In genomic region chr4:102374614-102375013, GRCm38 (mm10) we compare ENCODE assay signal across 23 mouse cellular contexts.
DNase-seq lines count a peak whose midpoint lies in the region; ATAC-seq lines count a peak whose summit lies in the region.
"Had no signal": no experiment of that assay in that cellular context is flagged by ENCODE, and none has a peak within 500 bp of the region (broad histone marks: within the 10 kb centered on the region; RNA-seq: fewer than 3 reads in every experiment).

No protein-coding gene starts in this region.

- H3K36me3 ChIP-seq in embryonic facial prominence, embryonic 14.5 days (ENCODE audit: control insufficient read depth, insufficient read depth, low read length) = no peaks in the 10 kb centered on the region
- H3K36me3 ChIP-seq in embryonic facial prominence, embryonic 10.5 days (replicated peaks) = no peaks in the 10 kb centered on the region
- no peaks in the 10 kb centered on the region for H3K36me3 ChIP-seq in midbrain, embryonic 15.5 days (replicated peaks)
- H3K36me3 ChIP-seq: embryonic facial prominence, embryonic 12.5 days; embryonic facial prominence, embryonic 15.5 days; forebrain, embryonic 10.5 days; forebrain, embryonic 12.5 days had no signal

- no peaks in the 10 kb centered on the region for H3K4me1 ChIP-seq in embryonic facial prominence, embryonic 14.5 days (ENCODE audit: control insufficient read depth, insufficient read depth, low read length)
- no peaks in the 10 kb centered on the region for H3K4me1 ChIP-seq in embryonic facial prominence, embryonic 10.5 days
- no peaks in the 10 kb centered on the region for H3K4me1 ChIP-seq in midbrain, embryonic 15.5 days
- H3K4me1 ChIP-seq: embryonic facial prominence, embryonic 12.5 days; embryonic facial prominence, embryonic 15.5 days; forebrain, embryonic 10.5 days; forebrain, embryonic 12.5 days had no signal

- no peak overlapping the region for H3K9ac ChIP-seq in embryonic facial prominence, embryonic 14.5 days (ENCODE audit: low read depth, low read length)
- H3K9ac ChIP-seq in midbrain, embryonic 15.5 days = no peak overlapping the region
- H3K9ac ChIP-seq: embryonic facial prominence, embryonic 12.5 days; embryonic facial prominence, embryonic 15.5 days; forebrain, embryonic 12.5 days had no signal

- no peak overlapping the region for H3K4me2 ChIP-seq in embryonic facial prominence, embryonic 14.5 days (ENCODE audit: low read depth, low read length)
- no peak overlapping the region for H3K4me2 ChIP-seq in midbrain, embryonic 15.5 days
- H3K4me2 ChIP-seq: embryonic facial prominence, embryonic 12.5 days; embryonic facial prominence, embryonic 15.5 days; forebrain, embryonic 12.5 days had no signal

- H3K27me3 ChIP-seq in embryonic facial prominence, embryonic 14.5 days (replicated peaks; ENCODE audit: control insufficient read depth, insufficient read depth, low read length) = no peaks in the 10 kb centered on the region
- no peaks in the 10 kb centered on the region for H3K27me3 ChIP-seq in embryonic facial prominence, embryonic 10.5 days (replicated peaks; ENCODE audit: low read depth, poor library complexity, severe bottlenecking)
- H3K27me3 ChIP-seq in midbrain, embryonic 15.5 days (replicated peaks) = no peaks in the 10 kb centered on the region
- H3K27me3 ChIP-seq: embryonic facial prominence, embryonic 12.5 days; embryonic facial prominence, embryonic 15.5 days; forebrain, embryonic 12.5 days had no signal

- no peaks in the 10 kb centered on the region for H3K9me3 ChIP-seq in embryonic facial prominence, embryonic 14.5 days (ENCODE audit: control insufficient read depth, low read length)
- H3K9me3 ChIP-seq in embryonic facial prominence, embryonic 10.5 days = no peaks in the 10 kb centered on the region
- H3K9me3 ChIP-seq in midbrain, embryonic 15.5 days = no peaks in the 10 kb centered on the region
- H3K9me3 ChIP-seq: embryonic facial prominence, embryonic 12.5 days; embryonic facial prominence, embryonic 15.5 days; forebrain, embryonic 10.5 days; forebrain, embryonic 12.5 days had no signal

- ATAC-seq in embryonic facial prominence, embryonic 14.5 days (ENCODE audit: low read depth) = peak; percentile 70; the same call in 1 of the 2 replicates
- ATAC-seq in midbrain, embryonic 15.5 days (replicated peaks) = no peak
- ATAC-seq: forebrain, embryonic 14.5 days; forebrain, embryonic 16.5 days had no signal

- H3K4me3 ChIP-seq in embryonic facial prominence, embryonic 14.5 days (ENCODE audit: low read depth, low read length) = no peak overlapping the region
- no peak overlapping the region for H3K4me3 ChIP-seq in embryonic facial prominence, embryonic 10.5 days
- H3K4me3 ChIP-seq in midbrain, embryonic 15.5 days = no peak overlapping the region
- H3K4me3 ChIP-seq: embryonic facial prominence, embryonic 12.5 days; embryonic facial prominence, embryonic 15.5 days; erythroblast, embryonic 14.5 days; forebrain, embryonic 10.5 days; forebrain, embryonic 12.5 days had no signal

- no peak overlapping the region for H3K27ac ChIP-seq in embryonic facial prominence, embryonic 14.5 days (replicated peaks; ENCODE audit: low read depth, low read length)
- no peak overlapping the region for H3K27ac ChIP-seq in embryonic facial prominence, embryonic 10.5 days (replicated peaks)
- H3K27ac ChIP-seq in midbrain, embryonic 15.5 days = no peak overlapping the region
- H3K27ac ChIP-seq: embryonic facial prominence, embryonic 12.5 days; embryonic facial prominence, embryonic 15.5 days; forebrain, embryonic 10.5 days; forebrain, embryonic 12.5 days had no signal

- DNase-seq in embryonic facial prominence, embryonic 14.5 days (ENCODE audit: low spot score) = peak; percentile 65
- no peak for DNase-seq in embryonic facial prominence, embryonic 10.5 days (ENCODE audit: low spot score)
- DNase-seq in urinary bladder, postnatal 14 days (ENCODE audit: low spot score) = peak; percentile 4
- no peak for DNase-seq in urinary bladder, postnatal 25 days (ENCODE audit: low spot score)
- DNase-seq: adrenal gland, adult 2 months; adrenal gland, postnatal 10 days; adrenal gland, postnatal 25 days; B cell, adult 2 months; cerebellum, adult 11 months; cerebellum, adult 18-20 months; cerebellum, adult 8-10 months; cerebellum, adult 9-11 months; cerebellum, postnatal 14 days; cerebellum, postnatal 36 days; embryo, embryonic 11 days had no signal

- WGBS in embryonic facial prominence, embryonic 14.5 days = 41% methylated on average over 5 of the region's 5 CpGs
- 77% methylated on average over 5 of the region's 5 CpGs for WGBS in embryonic facial prominence, embryonic 10.5 days
- WGBS in midbrain, embryonic 15.5 days = 83% methylated on average over 5 of the region's 5 CpGs

Comparison
In these comparisons a context has a peak if more than half of its experiments do, and no peak if none do; other contexts are left out.
1. DNase-seq: peak in embryonic facial prominence, embryonic 14.5 days (single experiment) and urinary bladder, postnatal 14 days (single experiment); none in embryonic facial prominence, embryonic 10.5 days (single experiment) and urinary bladder, postnatal 25 days (single experiment).